Mouse (Mus musculus): ENCODE results near the gene Helz.
A peak's percentile ranks its signal among the peaks of the same experiment; 100 is the strongest.

Helz gene

DNA sequence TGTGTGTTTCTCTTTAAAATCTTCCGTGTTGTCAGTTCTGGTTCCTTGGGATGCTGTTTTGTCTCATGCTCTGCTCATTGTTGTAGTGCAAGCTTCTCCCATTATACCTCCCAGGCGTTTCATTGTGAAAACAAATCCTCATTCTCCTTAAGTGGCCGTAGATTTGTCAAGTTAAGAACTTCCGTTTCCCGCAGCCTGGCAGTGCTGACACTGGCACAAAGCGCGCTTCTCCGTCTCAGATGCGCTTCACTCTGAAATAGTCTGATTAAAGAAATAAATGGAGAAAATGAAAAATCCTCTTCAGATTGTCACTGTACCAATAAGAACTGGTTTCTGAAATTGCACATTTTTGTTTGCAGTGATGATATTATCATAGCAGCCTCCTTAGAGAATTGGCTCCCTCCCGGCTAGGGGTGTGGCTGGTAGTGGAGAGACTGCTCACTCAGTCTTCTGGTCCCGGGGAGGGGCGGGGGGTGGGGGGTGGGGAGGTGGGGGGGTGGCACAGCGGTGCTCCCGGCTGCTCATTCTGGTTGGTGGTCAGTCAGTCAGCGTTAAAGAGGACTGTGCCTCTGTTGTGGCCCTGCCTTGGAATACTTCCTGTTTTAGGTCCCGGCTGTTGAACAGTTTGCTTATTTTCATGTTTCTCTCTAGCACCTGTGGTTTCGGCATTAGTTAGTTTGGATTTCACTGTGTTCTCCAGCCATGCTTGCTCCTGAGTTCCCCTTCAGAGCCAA is 128.6 kb downstream of the Helz start:
- DNase-seq: no peak

DNA sequence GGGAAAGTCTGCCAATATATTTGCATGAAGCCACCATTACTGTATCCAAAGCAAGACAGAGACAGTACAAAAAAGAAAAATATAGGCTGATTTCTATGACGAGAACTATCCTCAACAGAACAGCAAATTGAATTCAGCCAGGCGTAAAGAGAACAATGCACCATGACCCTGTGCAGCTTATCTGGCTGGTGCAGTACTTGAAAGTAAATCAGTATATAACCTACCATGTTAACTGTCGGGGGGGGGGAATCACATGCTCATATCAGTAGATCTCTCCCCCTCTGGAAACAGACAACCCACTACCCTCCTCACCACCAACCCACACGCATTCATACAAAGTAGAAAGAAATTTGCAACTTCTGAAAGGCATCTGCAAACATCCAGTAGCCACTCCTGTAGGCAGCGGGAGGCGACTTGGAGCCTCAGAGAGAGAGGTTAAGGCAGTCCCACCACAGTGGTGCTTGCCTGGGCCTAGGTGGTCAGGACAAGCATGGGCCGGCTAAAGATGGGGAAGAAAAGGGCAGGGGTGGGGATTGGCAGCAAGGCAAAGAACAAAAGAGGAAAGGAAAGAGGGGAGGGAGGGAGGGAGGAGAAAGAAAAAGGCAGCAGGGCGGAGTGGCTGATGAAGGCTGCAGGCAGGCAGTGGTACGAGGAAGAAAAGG is 135.1 kb downstream of the Helz start:
- DNase-seq: no peak

DNA sequence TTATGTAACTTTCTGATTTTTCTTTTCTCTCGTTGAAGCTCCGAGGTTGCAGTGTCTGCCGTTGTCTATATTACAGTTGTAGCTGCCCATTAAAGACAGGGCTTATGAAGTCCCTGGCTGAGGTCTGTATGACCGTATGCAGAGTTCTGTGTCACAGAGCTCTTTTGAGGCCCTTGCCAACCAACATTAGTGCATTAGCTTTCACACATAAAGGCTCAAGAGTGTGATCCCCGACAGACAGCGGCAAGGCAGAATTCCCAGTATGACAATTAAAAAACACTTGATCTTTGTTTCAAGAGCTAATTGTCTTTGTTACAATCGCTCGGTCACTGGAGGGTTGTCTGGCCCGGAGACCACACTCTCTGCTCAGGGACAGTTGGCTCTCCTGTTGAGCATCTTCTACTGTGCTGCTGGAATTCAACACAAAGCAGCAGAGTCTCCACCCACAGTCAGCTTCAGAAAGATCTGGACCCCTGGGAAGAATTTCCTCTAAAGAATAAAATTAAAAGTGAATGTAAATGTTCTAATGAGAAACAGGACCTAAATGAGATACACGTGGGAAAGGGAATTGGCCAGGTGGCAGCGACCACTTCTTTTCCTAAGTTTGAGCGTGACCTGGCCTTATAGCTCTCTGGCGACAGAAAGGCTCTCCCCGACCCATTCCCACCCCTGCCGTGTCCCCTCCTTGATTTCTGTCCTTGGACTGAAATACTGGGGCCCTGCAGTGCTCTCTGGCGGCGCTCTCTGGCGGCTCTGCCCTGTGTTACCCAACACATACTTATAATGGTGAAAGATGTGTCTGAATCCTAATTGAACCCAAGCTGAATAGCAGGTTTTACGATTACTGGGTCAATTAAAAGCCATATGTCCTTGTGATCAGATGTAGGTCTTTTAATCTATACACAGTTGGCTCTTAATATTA is 136.1 kb downstream of the Helz start:
- no peak for DNase-seq

DNA sequence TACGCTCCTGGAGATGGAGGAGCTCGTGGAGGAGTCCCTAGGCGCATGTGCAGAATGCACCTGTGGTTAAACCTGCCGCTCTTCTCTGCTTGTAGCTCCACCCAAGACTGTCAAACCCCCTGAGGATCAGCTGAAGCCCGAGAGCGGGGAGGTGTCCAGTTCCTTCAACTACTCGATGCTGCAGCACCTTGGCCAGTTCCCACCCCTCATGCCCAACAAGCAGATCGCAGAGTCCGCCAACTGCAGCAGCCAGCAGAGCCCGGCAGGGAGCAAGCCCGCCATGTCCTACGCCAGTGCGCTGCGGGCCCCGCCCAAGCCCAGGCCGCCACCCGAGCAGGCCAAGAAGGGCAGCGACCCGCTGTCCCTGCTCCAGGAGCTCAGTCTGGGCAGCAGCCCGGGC is 138.6 kb downstream of the Helz start:
- DNase-seq: no peak

DNA sequence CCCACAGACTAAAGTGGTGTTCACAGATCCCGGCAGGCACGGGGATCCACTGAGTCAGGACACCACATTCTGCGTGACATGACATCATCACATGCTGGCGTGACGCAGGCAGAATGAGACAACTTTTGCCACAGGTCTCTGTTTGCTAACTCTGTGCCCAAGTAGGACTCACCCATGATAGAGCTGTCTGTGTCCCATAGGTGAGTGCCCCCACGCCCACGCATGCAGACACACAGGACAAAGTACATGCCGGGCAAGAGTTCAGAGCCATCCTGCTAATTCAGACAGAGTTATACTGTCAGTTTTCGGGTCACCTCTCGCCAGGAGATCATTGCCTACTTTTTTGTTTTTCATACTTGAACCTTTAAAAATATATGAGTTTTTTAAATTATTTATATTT is 140.8 kb downstream of the Helz start:
- DNase-seq: no peak

DNA sequence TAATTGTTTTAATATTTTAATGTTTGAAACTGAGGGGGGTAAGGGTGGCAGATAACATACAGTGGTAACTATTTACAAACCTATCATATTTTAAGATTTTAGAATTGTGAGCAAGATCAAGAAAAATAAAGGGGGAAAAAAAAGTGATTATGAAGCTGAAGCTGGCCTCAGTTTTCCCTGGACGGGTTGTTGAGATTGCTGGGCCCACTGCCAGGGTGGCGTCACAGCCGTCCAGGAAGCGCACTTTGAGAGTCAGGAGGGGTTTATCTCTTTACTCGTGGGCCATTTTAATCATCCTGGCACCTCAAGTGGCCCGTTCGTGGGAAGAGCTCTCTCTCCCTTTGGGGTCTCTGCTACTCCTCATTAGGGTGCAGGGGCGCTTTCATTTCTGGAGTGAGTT is 143.8 kb downstream of the Helz start:
- no peak for DNase-seq

DNA sequence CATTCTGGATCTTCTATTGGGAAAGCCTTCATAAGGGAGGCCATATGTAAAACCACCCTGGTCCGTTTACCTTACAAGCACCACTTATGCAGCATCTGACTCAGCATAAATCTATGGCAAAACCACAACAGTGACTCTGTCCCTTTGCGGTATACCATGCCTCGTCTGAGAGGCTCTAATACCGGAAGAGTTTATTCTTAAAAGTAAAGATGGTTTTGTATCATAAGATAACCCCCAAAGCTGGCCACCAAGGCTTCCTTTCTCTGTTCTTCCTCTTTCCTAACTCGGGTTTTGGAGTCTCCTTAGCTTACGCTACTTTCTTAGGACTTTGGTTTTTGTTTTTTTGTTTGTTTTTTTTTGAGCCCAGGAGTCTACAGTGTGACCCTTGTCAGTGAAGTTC is 145.6 kb downstream of the Helz start:
- no peak for DNase-seq

DNA sequence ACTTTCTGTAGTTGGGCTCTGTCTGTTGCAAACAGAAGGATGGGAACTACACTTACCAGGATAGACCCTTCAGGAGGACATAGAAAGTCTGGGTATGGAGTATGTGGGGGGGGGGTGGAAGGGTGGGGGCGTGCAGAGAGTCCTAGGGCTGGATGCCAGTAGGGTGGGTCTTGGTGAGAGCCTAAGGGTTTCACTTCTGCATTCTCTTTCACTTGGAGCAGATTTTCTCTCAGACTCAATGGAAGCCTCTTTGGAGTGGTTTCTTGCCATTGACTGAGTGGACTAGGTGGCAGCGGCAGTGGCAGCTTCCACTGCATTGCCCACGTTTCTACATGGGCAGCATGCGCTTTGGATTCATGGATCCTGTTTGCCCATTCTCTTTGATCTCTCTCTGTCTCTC is 152.2 kb downstream of the Helz start:
- DNase-seq: no peak

DNA sequence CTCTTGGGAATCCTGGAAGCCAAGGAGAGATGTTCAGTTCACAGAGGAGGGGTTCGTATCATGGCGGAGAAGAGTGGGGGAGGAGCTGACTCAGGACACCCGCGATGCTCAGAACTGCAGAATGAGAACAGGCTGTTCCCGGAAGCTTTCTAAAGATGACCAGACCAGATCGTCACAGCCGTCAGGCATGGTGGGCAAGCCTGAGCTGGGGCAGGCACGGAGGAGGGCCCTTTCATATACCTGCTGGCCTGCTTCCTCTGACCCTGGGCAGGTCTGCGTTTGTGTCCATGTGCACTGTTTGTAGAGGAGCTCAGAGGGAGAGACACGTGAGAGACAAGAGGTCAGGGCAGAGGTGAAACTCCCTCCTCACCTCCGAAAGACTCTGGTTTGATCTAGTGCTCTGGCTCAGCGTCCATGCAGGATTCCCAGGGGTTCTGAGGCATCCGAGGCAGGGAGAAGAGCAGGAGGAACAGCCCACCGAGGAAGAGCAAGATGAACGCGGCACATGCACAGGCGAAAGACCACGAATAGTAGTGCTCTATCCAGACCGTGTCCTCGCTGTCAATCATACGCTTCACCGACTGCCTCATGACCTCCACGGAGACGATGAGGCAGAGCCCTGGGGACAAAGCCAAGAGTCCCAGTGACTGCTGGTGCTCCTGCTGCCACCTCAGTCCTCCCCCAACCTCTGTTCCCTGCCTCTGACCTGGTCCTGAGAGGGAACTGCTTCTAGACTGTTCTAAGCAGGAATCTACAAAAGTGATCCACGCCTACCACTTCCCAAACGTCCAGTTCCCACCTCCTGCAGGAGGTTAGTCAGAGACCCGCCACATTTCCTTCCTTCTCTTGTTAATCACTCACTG is 155.8 kb downstream of the Helz start:
- DNase-seq: peak in 1 of 2 experiments; percentile 10

DNA sequence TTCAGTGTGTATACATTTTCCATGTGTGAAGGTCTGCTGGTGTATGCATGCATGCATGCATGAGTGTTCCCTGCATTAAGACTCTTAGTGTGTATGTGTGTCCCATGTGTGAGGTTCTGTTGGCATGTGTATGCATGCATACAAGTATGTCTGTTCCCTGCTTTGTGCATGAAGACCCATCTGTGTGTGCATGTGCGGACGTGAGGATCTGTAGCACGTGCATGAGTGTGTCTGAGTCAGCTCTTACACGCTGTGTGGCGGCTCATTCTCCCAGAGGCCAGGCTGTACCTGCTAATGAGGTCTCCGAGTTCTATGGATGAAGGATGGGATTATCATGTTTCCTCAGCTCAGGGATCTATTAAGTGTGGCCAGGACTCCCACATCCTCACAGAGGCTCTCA is 157.3 kb downstream of the Helz start:
- no peak for DNase-seq

DNA sequence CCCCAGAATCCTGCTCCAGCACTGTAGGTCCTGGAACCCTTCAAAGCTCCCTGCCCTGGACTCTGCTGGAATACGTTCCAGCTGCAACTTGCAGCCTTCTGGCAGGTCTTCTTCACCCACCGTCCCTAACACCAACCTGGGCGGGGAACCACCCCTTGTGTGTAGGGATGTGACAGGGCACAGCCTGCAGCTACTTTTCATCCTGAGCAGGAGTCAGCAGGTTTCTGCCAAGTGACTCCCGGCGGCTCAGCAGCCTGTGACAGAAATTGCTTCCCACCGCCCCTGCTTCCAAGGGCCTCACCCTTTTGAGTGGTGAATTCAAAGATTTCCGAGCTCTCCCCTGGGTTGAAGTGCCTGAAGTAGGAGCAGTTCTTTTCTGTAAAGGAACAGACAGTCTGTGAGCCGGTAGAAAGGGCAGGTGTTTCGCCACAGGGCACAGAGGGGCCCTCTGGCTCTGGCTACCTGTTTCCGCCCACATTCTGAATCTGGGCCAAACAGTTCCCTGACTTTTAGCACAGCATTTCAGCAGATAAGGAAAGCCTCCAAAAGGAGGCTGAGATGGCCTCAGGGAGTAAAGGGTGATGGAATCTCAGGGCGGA is 157.8 kb downstream of the Helz start:
- peak; percentile 53 to 60 for DNase-seq

DNA sequence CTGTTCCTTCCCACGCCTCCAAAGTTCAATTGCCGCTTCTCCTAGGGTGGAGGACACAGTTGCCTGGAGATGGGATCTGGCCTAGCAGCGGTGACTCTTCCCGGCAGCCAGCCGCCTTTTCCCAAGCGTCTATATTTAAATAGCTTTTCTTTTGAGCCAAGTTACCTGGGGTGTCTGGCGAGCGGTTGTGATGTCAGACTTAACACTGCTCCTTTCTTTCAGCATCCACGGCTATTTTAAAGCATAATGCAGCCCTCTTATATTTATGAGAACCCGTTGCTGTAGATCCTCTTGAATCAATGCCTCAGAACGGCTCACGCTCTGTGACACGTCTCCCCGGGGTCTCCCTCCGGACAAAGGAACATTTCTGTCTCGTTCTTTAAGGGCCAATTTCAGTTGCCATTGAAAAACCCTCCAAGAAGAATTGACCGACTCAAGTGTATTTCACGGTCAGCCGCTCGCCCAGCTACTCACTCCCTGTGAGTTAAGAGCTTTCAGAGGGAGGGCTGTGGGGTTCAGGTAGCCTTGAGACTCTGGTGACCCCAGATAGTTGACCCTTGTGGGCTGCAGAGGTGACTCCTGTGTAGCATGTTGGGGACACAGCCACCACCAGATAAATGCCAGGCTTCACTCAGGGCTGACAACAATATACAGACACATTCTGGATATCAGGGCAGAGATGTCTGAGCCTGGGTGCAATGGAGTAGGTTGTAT is 160.3 kb downstream of the Helz start:
- no peak for DNase-seq

DNA sequence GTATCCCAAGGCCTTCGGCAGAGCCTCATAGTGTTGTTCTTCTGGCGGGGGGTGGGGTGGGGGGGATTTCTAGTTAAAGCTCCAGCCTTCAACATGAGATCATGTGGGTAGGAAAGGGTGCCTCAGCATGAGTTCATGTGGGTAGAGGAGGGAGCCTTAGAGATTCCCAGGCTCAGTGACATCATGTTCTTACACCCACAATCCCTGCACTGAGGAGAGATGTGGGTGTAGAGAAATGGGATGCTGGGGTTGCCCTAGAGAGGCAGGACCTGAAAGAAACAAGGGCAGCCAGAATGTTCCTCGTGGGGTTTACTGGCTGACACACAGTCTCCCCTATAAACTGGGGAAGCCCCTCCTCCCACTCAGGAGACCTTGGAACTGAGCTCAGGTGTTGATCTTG is 162.6 kb downstream of the Helz start:
- no peak for DNase-seq

DNA sequence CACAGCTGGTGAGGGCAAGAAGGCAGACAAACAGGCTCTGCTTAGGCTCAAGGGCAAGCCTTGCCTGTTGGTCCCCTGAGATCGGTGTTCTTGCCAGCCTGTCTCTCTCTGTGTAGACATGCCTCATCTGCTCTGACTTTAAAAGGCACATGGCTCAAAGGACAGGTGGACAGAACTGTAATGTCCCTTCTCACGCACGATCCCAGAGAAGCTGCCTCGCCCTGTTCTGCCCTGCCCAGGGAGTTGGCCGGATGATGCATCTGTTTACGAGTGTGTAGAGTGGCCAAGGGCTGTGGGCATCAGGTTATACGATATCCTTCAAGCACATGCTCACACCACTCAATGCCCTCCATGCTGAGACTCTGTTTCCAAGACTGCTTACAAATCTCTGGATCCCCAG is 166.6 kb downstream of the Helz start:
- DNase-seq: no peak

DNA sequence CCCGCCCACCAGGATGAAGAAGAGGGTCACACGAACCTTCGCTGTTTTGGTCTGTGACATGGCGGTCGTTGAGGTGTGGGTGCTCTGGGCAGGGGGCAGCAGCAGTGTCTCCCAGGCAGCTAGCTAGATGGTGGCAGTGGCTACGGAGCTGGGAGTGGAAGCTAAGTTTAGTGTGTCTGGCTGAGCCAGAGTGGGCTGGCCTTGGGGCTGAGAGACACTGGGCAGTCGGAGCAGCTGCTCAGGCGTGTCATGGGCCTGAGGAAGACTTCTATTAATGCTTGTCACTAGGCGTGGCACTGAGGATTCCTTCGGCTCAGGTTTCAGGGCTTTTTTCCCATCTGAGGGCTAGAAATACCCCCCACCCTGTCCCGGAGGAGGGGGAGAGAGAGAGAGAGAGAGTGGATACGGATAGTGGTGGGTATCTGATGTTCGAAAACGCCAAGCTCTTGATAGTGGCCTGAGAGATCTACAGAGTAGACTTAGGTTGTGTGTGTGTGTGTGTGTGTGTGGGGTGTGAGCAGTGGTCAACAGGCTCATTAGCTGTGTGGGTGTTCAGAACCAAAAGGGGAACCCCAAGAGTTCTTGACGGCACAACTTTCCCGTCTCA is 168.7 kb downstream of the Helz start, which contains the start of gene Cacng1:
Gene Cacng1 (minus strand): TSS at position 191 of the 607 bp plus-strand sequence.
- no peak for DNase-seq

DNA sequence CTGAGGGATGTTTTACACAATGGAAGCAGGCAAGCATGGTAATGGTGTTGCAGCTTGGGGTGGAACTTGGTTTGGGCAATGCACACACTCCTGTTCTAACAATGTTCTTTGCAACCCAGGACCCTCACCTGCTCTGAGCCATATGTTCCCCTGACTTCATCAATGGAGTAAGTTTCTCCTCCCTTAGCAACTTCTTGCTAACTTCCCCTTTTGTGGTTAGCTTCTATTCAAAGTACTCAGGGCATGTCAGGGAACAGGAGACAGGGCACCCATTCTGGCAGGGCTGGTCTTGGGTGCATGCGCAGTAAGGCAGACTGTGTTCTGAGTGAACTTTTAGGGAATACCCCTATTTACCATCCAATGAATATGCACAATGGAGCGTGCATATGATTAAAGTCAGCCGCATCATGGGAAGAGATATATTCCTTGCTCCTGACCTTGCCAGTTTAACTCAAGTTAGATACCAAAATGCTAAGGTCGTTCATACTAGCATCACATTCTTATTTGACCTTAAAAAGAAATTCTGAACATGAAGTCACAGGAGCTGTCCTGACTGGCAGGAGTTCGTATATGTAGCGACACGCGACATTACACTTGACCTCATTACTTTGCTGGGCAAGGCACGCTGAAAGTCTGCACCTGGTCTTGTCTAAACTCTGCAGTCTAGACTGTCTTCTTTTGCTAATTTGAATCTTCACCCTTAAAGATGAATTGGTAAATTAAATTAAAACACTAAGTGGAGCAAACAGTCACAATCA is 172.7 kb downstream of the Helz start:
- DNase-seq: no peak

DNA sequence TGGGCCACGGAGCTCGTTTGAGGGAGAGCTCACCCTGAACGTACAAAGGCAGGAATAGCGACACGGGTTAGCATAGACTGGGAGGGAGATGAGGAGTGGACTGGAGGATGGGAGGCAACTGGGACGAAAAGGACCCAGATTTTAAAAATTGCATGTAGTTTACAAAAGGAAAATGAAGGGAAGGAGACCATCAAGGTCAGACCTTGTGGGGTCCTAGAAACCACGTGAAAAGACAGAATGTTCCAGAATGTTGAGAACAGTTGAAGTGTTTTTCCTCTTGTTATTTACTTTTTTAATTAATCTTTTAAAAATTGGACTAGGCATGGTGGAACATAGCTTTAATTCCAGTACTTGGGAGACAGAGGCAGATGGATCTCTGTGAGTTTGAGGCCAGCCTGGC is 173.3 kb downstream of the Helz start:
- DNase-seq: no peak

DNA sequence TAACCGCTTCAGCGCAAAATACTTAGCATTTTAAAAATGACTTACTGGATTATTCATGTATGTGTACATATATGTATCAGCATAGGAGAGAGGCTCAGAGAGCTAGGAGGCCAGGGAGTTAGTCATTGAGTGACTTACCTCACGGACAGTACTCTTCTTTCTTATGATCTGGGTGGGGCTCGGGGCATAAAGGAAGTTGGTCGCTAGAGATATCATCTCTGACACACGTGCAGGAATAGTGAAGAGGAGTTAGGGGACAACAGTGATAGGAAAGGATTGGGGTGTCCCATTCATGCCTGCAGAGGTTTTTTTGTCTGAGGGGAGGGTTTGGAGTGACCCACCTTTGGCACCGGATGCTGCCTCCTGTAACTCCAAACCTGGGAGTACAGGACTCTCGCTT is 176.9 kb downstream of the Helz start:
- DNase-seq: no peak

DNA sequence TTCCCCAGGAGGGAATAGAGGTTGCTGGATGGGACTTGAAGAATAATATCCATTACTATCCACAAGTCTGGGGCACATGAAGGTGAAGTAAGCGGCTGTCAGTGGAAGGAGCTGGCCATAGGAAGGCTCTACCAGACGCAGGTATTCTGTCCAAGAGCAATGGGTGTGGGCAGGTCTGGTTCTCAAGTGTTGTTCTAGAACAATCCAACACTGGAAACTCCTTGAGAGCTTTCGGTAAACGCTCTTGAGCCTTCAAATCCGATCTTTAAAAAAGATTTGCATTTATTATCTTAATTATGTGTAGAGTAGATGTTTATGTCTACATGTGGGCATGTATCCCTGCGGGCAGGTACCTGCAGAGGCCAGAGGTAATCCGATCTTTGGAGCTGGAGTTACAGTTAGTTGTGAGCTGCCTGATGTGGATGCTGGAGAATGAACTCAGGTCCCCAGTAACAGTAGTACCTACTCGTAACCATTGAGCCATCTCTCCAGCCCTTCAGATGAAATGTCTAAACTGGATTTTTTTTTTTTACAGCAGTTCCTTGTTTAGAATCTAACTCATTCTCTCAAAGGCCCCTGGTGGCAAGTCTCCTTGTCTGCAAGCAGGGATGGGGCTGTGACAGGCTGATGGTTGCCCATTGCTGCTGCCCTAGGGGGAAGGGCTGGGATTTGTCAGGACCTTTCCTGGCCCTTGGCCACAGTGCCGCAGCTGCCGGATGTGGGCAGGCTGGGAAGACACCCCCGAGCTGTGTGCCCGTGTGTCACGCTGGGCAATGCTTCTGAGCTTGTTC is 180.5 kb downstream of the Helz start:
- no peak for DNase-seq

All from cerebellum, postnatal 36 days (tissue).